Mouse (Mus musculus): ENCODE data around the gene Ifitm1. TPM values are rescaled to one million over a fixed set of nuclear protein-coding genes. Genes with fewer than 3 reads are reported as not detected.

The Ifitm1 gene
- polyA plus RNA-seq (2017; shearing (Covaris generic)): not detected

GRCm38 (mm10) chr7:140966921-140967320, at the start of gene Ifitm1:
Gene Ifitm1 (plus strand): TSS chr7:140967221.

GRCm38 (mm10) chr7:140920418-140921029, 46.5 kb upstream of the Ifitm1 start, which contains the start of gene Nlrp6:
Gene Nlrp6 (plus strand): TSS chr7:140920902.

GRCm38 (mm10) chr7:140941222-140942051, 25.6 kb upstream of the Ifitm1 start, which contains the start of gene Pgghg:
Gene Pgghg (plus strand): TSS chr7:140941391.

GRCm38 (mm10) chr7:140949824-140950530, 17.0 kb upstream of the Ifitm1 start, which contains the start of gene Ifitm5:
Gene Ifitm5 (minus strand): TSS chr7:140950291.

GRCm38 (mm10) chr7:140955758-140956555, 11.1 kb upstream of the Ifitm1 start, which contains the start of the genes Gm45717 and Ifitm2:
Gene Gm45717 (minus strand): TSS chr7:140955937.
Gene Ifitm2 (minus strand): TSS chr7:140955987.

GRCm38 (mm10) chr7:141010593-141010992, 43.6 kb downstream of the Ifitm1 start, which contains the start of gene Ifitm3:
Gene Ifitm3 (minus strand): TSS chr7:141010770.

GRCm38 (mm10) chr7:141017824-141018223, 50.8 kb downstream of the Ifitm1 start, which contains the start of gene Ifitm6:
Gene Ifitm6 (minus strand): TSS chr7:141017924.

Other genes with a start within 250 kb of the Ifitm1 start
- not detected for gene Cyp2e1, start 203.5 kb upstream of the Ifitm1 start, polyA plus RNA-seq (2017; shearing (Covaris generic))
- gene Syce1, start 179.4 kb upstream of the Ifitm1 start, polyA plus RNA-seq (2017; shearing (Covaris generic)): 0.18 TPM
- gene Zfp941, start 145.0 kb upstream of the Ifitm1 start, polyA plus RNA-seq (2017; shearing (Covaris generic)): 0.23 TPM
- gene Urah, start 132.2 kb upstream of the Ifitm1 start, polyA plus RNA-seq (2017; shearing (Covaris generic)): not detected
- gene Scgb1c1, start 121.7 kb upstream of the Ifitm1 start, polyA plus RNA-seq (2017; shearing (Covaris generic)): not detected
- not detected for gene Odf3, start 119.4 kb upstream of the Ifitm1 start, polyA plus RNA-seq (2017; shearing (Covaris generic))
- not detected for gene Gm45785, start 110.9 kb upstream of the Ifitm1 start, polyA plus RNA-seq (2017; shearing (Covaris generic))
- 138 TPM for gene Ric8a, start 110.3 kb upstream of the Ifitm1 start, polyA plus RNA-seq (2017; shearing (Covaris generic))
- gene Bet1l, start 109.6 kb upstream of the Ifitm1 start, polyA plus RNA-seq (2017; shearing (Covaris generic)): 52.1 TPM
- gene Psmd13, start 85.3 kb upstream of the Ifitm1 start, polyA plus RNA-seq (2017; shearing (Covaris generic)): 226 TPM
- 10.2 TPM for gene Sirt3, start 84.9 kb upstream of the Ifitm1 start, polyA plus RNA-seq (2017; shearing (Covaris generic))
- not detected for gene Cox8b, start 66.8 kb upstream of the Ifitm1 start, polyA plus RNA-seq (2017; shearing (Covaris generic))
- not detected for gene Nlrp6, start 46.3 kb upstream of the Ifitm1 start, polyA plus RNA-seq (2017; shearing (Covaris generic))
- gene Pgghg, start 25.8 kb upstream of the Ifitm1 start, polyA plus RNA-seq (2017; shearing (Covaris generic)): 39.5 TPM
- 0.73 TPM for gene Ifitm5, start 16.9 kb upstream of the Ifitm1 start, polyA plus RNA-seq (2017; shearing (Covaris generic))
- gene Gm45717, start 11.3 kb upstream of the Ifitm1 start, polyA plus RNA-seq (2017; shearing (Covaris generic)): not detected
- gene Ifitm2, start 11.2 kb upstream of the Ifitm1 start, polyA plus RNA-seq (2017; shearing (Covaris generic)): 27.5 TPM
- 16.4 TPM for gene Ifitm3, start 43.5 kb downstream of the Ifitm1 start, polyA plus RNA-seq (2017; shearing (Covaris generic))
- not detected for gene Ifitm6, start 50.7 kb downstream of the Ifitm1 start, polyA plus RNA-seq (2017; shearing (Covaris generic))
- gene Gm17387, start 61.9 kb downstream of the Ifitm1 start, polyA plus RNA-seq (2017; shearing (Covaris generic)): not detected
- gene B4galnt4, start 93.9 kb downstream of the Ifitm1 start, polyA plus RNA-seq (2017; shearing (Covaris generic)): 13.8 TPM
- 330 TPM for gene Pkp3, start 111.0 kb downstream of the Ifitm1 start, polyA plus RNA-seq (2017; shearing (Covaris generic))
- gene Sigirr, start 133.4 kb downstream of the Ifitm1 start, polyA plus RNA-seq (2017; shearing (Covaris generic)): 240 TPM
- 0.54 TPM for gene Ano9, start 150.6 kb downstream of the Ifitm1 start, polyA plus RNA-seq (2017; shearing (Covaris generic))
- gene Ptdss2, start 155.2 kb downstream of the Ifitm1 start, polyA plus RNA-seq (2017; shearing (Covaris generic)): 17.4 TPM
- 160 TPM for gene Rnh1, start 205.6 kb downstream of the Ifitm1 start, polyA plus RNA-seq (2017; shearing (Covaris generic))
- gene Hras, start 226.8 kb downstream of the Ifitm1 start, polyA plus RNA-seq (2017; shearing (Covaris generic)): 4.6 TPM
- gene Lrrc56, start 226.9 kb downstream of the Ifitm1 start, polyA plus RNA-seq (2017; shearing (Covaris generic)): 3.6 TPM
- gene Lmntd2, start 246.9 kb downstream of the Ifitm1 start, polyA plus RNA-seq (2017; shearing (Covaris generic)): 14.3 TPM
- 22.1 TPM for gene Rassf7, start 248.6 kb downstream of the Ifitm1 start, polyA plus RNA-seq (2017; shearing (Covaris generic))

Data from activated CD4-positive, CD25-positive, alpha-beta regulatory T cell, adult 9 weeks (primary cell).